Mouse (Mus musculus) right cerebral cortex, adult 2 months (tissue): ENCODE data around the gene Fkbp5.
A peak's percentile ranks its signal among the peaks of the same experiment; 100 is the strongest.
"Not testable (repeated sequence)": the region's sequence is repeated elsewhere in the genome, so short reads cannot be mapped to it uniquely, and the experiment has no call there.

Experiments
- DNase-seq, 2 experiments: peaks; one replicate each; pipeline ENCODE4 v3.0.0; 2021 to 2022; ENCODE audit warnings: low spot score in 2 of 2

Gene Fkbp5

GRCm38 (mm10) chr17:28517441-28517955 lies at the start of gene Fkbp5:
Gene Fkbp5 (minus strand): TSS chr17:28517527.
- DNase-seq, result peak in 1 of 2 experiments; percentile 56

- DNase-seq, result no peak
These were observed 47.9 kb upstream of the Fkbp5 start for GRCm38 (mm10) chr17:28565181-28565580.

- DNase-seq, result no peak
These were observed 44.3 kb upstream of the Fkbp5 start for GRCm38 (mm10) chr17:28561613-28562012.

GRCm38 (mm10) chr17:28560598-28560997 lies 43.3 kb upstream of the Fkbp5 start, which contains the start of gene Clps:
Gene Clps (minus strand): TSS chr17:28560766.
- DNase-seq, result no peak

- no peak for DNase-seq
These were observed 40.4 kb upstream of the Fkbp5 start for GRCm38 (mm10) chr17:28557772-28558171.

- DNase-seq, result no peak
These were observed 39.5 kb upstream of the Fkbp5 start for GRCm38 (mm10) chr17:28556635-28557396.

GRCm38 (mm10) chr17:28554021-28554420 lies 36.7 kb upstream of the Fkbp5 start:
- DNase-seq, result not testable (repeated sequence)

GRCm38 (mm10) chr17:28553040-28553793 lies 35.9 kb upstream of the Fkbp5 start:
- peak; percentile 77 to 79 for DNase-seq

- no peak for DNase-seq
These were observed 31.8 kb upstream of the Fkbp5 start, which contains the start of gene Clpsl2 for GRCm38 (mm10) chr17:28549111-28549510. Gene Clpsl2 (plus strand): TSS chr17:28549411.

GRCm38 (mm10) chr17:28548550-28548949 lies 31.2 kb upstream of the Fkbp5 start:
- no peak for DNase-seq

- DNase-seq, result no peak
These were observed 29.6 kb upstream of the Fkbp5 start for GRCm38 (mm10) chr17:28546925-28547324.

GRCm38 (mm10) chr17:28537881-28538280 lies 20.6 kb upstream of the Fkbp5 start:
- no peak for DNase-seq

GRCm38 (mm10) chr17:28533327-28533726 lies 16.0 kb upstream of the Fkbp5 start:
- no peak for DNase-seq

GRCm38 (mm10) chr17:28532557-28532956 lies 15.2 kb upstream of the Fkbp5 start:
- DNase-seq, result no peak

- DNase-seq, result no peak
These were observed 14.6 kb upstream of the Fkbp5 start for GRCm38 (mm10) chr17:28531946-28532345.

GRCm38 (mm10) chr17:28530506-28530905 lies 13.2 kb upstream of the Fkbp5 start, which contains the start of gene Armc12:
Gene Armc12 (plus strand): TSS chr17:28530806.
- DNase-seq, result no peak

- DNase-seq, result no peak
These were observed 11.8 kb upstream of the Fkbp5 start for GRCm38 (mm10) chr17:28529116-28529515.

GRCm38 (mm10) chr17:28528043-28528351 lies 10.7 kb upstream of the Fkbp5 start:
- DNase-seq, result peak; percentile 89 to 91

GRCm38 (mm10) chr17:28527184-28528042 lies 10.1 kb upstream of the Fkbp5 start:
- DNase-seq, result no peak

GRCm38 (mm10) chr17:28524831-28525430 lies 7.6 kb upstream of the Fkbp5 start:
- no peak for DNase-seq

- DNase-seq, result no peak
These were observed 6.8 kb upstream of the Fkbp5 start for GRCm38 (mm10) chr17:28524009-28524695.
